Mouse (Mus musculus): ENCODE results near the gene Clrn2. TPM values are rescaled to one million over a fixed set of nuclear protein-coding genes. Genes with fewer than 3 reads are reported as not detected.
"Not testable (repeated sequence)": the region's sequence is repeated elsewhere in the genome, so short reads cannot be mapped to it uniquely, and the experiment has no call there.

Gene Clrn2
- not detected in 2 replicates for polyA plus RNA-seq (2012; rRNA removed)

DNA sequence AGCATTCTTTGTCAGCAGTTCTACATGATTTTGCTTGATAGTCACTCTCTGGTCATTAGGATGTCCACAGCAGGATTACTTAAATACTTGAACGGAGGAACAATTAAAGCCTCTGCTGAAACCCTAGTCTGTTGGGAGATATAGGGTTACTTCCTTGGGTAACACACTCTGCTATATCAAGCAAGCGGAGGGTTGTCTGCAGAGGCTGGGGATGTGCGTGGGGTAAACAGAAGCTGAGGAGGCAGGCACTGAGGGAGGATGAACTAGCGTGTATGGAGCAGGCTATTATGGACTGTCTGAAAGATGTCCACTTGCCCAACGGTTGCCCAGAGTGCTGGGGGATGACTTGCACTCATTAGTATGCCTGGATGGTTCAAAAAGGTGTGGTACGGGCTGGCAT is at the start of gene Clrn2:
Gene Clrn2 (plus strand): TSS at position 301 of the 400 bp plus-strand sequence.
- DNase-seq (ENCODE audit: low read depth): no peak

DNA sequence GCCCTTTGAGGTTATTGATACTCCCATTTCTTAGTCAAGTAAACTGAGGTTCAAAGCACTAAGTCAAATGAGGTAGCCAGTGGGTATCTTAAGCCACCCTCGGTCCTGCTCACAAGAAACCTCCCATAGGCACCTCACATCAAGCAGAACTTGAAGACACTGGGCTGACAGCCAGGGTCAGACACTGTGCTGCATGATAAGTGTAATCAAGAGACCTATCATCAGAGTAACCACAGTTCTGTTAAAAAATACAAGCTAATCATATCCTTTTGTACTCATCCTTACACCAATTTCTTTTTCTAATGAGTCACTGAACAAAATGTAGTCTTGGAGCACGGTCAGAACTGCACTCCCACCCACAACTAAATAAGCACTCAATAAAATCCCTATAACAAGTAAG is 47.4 kb upstream of the Clrn2 start:
- no peak for DNase-seq (ENCODE audit: low read depth)

DNA sequence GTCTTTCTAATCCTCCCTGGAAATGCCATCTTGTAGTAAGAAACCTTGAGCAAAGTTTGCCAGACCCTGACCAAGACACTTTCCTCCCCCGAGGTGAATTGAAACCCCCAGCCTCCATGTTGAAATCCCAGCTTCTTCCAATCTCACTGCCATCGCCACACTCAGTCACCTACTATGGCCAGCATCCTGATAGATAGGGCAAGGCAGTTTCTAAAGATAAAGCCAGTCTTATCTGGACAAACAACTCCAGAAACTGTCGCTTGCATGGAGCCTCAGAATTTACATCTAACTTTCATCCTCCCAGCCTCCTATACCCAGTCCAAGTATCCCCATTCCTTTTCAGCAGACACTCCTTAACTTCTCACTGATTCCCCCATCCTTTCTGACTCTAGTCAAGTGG is 37.1 kb upstream of the Clrn2 start:
- no peak for DNase-seq (ENCODE audit: low read depth)

DNA sequence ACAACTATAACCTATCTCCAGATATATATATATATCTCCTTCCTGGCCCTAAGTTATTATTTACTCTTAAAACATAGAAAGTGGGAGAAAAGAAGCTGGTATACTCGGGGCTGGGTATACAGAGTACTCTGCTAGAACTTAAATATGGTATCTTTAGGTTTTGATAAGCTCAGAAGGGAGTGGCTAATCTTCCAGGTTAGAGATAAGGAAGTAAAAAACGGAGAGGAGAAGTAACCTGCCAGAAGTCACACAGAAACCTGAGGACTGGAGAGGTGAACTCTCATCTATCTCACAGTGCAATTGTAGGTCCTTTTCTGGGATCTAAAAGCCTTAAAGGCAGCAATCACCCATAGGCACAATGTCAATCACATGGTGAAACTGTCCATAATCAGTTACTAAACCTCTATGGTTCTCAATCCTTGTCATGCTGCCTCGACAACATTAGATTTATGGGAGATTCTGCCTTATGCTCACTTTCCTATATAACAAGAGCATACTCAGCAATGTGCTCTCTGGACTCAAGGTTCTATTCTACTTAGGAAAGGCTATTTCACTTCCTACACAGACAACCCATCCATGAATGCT is 35.6 kb upstream of the Clrn2 start:
- DNase-seq (ENCODE audit: low read depth): no peak

DNA sequence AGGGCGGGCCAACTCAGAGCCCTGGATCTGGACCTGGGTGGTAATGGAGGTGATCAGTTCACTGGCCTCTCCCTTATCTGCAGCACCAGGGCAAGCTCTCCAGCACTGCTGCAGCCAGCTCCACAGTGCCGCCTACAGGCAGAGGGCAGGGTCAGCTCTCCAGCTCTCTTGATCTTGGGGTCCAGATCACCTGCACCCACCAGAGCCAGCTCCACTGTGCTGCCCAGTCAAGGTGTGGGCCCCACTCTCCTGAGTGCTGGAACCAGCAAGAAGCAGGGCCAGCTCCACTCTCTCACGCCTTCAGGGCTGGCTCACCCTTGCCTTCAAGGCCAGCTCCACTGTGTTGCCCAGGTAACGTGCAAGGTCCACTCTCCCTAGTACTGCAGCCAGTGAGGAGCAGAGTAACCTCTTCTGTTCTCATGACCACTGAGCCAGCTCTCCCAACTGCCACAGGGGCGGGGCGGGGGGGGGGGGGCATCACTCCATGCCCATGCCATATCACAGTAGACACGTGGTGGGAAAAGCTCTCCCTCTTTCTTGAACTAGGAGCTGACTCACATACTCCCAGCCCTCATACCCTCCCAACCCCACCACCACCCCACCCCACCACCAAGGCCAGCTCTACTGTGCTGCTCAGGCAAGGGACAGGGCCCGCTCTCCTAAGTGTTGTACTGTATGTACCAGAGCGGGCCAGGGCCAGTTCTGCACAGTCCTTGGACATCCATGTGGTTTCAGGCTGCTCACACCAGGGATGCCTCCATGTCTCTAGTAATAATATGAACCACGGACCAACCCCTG is 33.5 kb upstream of the Clrn2 start:
- DNase-seq (ENCODE audit: low read depth): no peak

DNA sequence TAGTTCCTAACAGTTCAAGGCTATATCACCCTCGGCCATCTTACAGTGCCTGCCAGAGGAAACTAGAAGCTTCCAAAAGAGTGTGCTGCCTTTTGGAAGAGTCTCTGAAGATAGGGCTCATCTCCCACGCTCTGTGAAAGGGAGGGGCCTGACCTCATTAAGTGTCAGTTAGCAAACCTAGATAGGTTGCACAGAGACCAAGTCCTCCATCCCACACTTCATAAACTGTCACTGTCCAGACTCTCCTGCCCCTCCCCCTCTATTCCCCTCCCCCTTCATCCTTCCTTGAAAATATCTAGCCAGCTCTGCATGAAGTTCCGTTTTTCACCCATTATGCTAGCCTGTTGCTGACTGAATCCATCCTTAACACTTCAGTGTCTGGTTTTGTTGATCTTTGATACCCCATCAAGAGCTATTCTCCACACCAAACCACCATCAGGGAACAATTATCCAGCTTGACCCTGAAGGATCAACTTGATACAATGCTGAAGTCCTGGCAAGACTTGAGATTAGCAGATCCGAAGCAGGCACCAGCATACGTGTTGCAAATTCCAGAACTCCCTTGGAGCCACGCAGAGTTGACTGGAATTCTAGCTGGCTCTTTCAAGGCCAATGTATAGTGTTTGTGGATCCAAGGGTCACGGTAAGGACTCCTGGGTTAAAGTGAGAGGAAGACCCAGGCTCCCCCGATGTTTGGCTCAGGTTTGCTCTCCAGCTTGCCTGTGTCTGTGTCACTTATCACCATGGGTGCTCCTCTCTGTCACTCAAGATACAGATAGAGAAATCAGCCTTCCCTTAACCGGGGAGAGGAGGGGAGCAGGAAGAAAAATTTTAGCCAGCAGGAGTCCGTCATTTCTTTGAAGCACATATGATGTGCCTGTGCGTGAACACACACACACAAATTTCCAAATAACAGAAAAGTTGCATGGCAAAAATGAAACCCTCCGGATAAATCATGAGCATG is 31.4 kb upstream of the Clrn2 start:
- DNase-seq (ENCODE audit: low read depth): no peak

DNA sequence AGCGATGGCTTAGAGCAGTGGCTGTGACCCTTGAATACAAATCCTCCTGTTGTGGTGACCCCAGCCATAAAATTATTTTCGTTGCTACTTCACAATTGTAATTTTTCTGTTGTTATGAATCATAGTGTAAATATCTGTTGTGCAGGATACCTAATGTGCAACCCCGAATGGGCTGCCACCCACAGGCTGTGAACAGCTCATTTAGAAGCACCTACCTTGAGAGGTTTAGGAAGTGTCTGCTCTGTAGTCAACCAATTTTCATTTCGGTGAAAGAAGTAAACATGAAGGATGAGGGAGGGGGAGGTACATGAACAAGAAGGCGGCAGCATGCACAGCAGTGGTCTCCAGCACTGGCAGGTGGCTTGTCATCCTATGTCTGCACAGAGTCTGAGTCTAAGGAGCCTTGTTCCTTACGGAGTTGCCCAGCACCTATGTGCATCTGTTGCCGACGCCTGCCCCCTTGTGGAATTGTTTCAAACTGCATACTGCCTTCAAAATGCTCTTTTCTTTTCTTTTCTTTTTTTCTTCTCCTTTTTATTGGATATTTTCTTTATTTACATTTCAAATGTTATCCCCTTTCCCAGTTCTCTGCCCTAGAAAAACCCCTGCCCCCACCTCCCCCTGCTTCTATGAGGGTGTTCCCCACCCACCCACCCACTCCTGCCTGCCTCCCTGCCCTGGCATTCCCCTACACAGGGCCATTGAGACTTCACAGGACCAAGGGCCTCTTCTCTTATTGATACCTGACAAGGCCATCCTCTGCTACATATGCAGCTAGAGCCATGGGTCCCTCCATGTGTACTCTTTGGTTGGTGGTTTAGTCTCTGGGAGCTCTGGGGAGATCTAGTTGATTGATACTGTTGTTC is 29.3 kb upstream of the Clrn2 start:
- no peak for DNase-seq (ENCODE audit: low read depth)

DNA sequence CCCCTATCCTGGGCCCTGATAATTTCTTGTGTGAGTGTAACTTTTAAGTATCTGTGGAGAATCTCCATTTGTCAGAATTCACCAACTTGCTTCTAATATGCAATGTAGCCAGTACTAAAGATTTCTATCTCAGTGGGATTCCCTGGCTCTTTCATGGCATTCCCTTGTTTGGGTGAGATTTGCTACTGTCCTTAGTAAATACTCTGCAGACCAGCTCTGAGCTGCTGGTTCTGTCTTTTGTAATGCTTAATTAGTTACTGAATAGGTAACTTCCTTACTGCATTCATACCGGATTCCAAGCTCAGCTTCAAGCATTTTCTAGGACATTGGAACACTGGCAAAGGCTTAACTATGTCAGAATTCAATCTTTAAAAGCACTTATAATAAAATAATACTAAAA is 27.8 kb upstream of the Clrn2 start:
- not testable (repeated sequence) for DNase-seq (ENCODE audit: low read depth)

DNA sequence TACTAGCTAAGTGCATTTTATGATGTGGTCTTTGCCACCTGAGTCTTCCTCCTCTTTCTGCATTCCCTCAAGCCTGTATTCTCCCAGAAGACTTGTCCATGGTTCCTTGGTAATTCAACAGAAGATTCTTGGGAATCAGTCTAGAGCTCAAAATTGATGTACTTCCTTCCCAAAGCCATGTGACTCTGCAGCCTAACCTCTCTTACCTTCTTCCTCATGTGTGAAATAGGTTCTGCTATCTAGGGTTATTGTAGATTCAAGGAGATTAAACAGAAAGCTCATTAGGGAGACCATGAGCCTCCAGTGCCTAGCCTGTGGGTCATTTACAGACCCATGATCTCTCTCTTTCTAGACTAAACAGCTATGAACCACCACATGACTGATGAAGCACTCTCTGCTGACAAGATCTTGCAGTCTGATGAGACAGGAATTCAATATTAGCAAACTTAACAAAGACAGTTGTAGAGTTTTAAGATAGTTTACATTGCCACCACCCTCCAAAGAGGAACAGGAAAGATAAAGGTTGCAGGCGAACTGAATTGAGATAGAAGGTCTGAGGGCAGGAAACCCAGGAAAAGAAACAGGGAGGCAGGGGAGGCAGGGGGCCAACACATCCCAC is 27.0 kb upstream of the Clrn2 start:
- DNase-seq (ENCODE audit: low read depth): no peak

DNA sequence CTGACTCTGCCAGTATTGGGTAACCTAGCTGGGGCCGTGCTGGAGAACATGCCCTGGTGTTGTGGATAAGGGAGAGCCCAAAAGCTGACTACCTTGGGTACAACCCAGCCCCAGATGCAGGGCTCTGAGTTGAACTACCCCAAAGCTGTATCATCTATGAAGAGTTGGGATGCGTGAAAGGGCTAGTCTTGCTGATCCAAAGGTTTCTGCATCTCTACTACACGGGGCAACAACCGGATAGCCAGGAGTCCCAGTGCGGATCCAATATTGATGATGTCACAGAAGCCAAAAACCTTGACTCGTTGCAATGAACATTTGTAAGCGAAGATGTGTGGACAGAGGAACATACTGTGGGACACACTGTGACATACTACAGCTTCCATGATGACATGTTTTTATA is 25.7 kb upstream of the Clrn2 start:
- DNase-seq (ENCODE audit: low read depth): no peak

DNA sequence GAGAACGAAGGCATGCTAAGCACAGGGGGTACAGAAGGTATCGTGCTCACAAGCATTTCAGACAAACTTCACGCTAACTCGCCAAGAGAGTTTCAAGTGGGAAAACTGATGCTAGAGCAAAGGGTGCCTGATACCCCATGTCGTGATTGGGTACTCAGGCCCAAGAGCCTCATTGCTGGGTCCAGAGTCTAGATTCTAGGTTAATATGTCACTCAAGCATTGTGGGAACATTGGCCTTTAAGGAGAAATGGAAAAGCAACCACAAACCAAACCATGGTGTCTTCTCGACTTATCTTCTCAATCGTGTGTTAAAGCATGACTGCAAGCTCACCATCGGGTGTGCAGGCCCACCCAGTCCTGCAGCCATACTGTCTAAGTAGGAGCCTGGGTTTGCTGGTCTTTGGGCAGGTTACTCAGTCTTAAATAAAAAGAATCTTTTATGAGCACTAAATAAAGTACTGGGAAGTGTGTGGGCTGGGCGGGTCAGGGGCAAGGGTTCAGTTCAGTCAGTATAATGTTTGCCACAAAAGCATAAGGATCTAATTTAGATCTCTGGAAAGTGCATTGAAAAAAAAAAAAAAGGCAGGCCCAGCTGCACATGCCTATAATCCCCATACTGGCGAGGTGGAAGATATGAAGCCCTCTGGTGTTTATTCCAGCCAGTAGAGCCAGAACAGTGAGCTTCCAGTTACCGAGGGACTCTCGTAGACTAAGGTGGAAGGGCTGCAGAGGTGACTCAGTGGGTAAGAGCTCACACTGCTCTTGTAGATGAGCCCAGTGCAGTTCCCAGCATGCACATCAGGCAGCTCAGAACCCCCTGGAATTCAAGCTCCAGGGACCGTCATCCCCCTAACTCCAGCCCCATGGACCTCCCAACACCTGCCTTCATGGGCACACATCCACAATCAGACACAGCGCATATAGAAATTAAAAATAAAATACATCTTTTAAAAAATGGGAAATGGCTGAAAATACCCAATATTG is 17.3 kb upstream of the Clrn2 start:
- no peak for DNase-seq (ENCODE audit: low read depth)

DNA sequence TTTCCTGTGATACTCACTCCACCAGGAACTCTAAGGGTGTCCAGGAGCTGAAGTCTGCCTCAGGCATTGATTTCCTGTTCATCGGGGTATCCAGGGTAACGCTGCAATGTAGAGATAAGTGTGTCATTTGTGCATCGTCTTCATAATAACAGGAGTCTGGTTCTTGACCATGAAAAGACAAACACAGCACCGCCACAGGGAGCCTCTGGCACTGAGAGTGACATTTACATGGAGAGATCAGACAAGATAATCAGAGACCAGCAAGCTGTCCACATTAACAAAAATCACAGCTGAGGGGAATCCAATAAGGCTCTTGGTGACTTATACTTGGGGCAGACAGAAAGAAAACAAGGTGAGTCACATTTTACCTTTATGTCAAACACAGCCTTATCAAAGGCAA is 15.7 kb upstream of the Clrn2 start:
- DNase-seq (ENCODE audit: low read depth): no peak

DNA sequence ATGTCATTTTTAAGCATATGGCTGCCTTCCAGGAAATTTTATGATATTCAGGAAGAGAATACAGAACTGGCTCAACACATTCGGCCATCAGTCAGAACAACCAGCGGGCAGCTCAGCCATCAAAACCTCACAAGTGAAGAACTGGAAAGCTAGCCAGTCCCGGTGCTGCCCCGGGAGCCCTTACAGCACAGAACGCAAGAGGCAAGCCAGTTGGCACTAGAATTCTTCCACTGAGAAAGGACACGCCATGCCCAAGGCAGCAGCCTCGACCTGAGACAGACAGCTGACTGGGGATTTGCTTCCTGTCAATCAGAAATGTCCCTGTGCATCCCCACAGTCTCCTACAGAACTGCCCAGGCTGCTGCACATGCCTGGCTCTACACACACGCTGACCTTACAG is 15.2 kb upstream of the Clrn2 start:
- DNase-seq (ENCODE audit: low read depth): no peak

DNA sequence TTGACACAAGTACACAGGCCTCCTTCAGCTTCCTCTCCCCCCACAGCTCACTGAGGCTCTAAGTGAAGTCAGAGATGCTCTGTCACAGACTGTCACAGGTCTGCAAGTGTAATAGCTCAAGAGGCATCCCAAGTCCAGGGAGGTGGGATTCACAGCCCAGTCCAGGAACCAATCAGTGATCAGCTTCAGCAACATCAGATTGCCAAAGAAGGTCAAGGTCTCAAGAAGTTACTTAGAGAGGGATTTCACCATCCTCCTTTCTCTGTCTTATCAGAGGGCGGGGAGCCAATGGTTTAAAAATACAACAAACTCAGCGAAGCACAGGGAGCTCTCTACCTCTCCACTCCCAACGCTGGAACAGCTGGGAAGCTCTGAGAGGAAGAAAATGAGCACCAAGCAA is 12.4 kb upstream of the Clrn2 start:
- DNase-seq (ENCODE audit: low read depth): no peak

DNA sequence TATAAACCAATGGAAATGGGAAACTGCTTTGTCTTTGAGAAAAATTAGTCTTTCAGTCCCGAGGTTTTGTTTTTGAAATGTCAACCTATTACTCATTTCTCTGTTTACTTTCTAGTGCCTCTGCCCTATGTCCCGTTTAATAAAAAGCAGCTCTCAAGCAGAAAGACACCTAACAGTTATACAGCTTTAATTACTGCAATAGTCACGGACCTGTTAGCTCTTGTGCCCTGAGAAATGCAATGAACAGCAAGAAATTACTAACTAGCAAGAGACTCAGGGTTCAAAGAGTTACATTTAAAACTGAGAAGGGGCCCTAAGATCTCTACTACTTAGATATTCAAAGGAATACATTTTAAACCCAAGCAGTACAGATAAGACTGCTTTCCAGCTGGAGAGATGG is 11.8 kb upstream of the Clrn2 start:
- DNase-seq (ENCODE audit: low read depth): no peak

DNA sequence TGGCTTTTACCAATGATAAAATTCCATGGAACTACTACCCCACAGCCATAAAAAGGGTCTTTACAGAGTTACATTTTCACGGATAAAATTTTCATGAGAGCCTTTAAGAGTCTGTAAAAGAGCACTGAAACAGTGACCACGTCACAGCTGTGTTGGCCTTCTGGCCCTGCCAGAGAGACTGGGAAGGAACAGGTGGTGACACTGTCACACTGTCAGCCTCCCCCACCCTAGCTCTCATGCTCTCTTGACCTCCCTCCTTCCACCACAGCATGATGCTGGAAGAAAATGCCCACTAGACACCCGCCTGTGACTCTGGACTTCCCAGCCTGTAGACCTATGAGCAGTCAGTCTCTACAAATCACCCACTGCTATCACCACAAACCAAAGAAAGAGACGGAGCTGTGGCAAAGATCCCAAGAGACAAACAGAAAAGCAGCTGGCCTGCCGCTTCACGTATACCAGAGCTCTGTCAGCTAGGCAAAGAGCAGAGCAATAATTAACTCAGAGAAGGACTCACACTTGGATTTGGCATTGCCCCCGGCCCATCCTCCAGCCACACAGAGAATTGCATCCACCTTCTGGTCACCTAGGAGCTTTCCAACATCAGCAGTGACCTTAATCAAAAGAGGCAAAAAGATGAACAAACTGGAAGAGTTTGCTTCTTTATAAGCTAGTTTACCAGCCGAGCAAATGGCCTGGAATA is 9.3 kb upstream of the Clrn2 start:
- DNase-seq (ENCODE audit: low read depth): no peak

DNA sequence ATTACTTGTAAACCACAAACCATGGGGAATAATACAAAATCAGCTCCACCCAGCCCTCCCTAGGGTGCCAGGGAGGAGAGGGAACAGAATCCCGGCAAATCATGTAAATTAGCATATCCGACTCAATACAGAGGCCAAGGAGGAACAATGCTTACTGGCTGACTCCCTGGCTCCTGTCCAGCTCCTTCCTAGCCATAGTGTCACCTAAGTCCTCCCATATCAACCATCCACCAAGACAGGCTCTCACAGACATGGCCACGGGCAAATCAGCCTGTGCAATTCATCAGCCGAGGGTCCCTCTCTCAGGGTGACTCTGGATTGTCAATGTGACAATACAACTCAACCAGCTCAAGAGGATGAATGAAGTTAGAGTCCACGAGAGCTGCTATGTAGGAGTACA is 4.9 kb upstream of the Clrn2 start:
- DNase-seq (ENCODE audit: low read depth): no peak

DNA sequence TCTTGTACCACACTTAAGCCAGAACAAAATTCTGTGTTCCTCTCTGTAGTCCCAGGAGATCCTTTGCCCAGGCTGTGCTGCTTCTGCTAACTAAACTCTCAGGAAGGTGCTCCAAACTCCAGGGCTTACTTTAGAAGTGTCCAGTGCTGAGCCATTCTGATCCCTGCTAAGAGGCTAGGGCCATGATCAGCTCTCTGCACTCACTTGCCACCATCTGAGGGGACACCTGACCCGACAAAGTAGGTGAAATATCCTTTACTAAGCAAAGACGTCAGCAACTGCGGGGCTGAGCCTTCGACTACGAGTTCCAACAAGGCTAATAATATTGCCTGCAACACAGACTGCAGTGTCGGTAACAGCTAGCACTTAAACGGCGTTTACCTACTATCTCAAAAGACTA is 4.3 kb upstream of the Clrn2 start:
- no peak for DNase-seq (ENCODE audit: low read depth)
